Mouse (Mus musculus): ENCODE measurements around the gene Zfp775. TPM values are rescaled to one million over a fixed set of nuclear protein-coding genes. Genes with fewer than 3 reads are reported as not detected.

Zfp775 gene
- total RNA-seq (2015; ENCODE audit: low replicate concordance) (0.42 TPM in 1 of 2 replicates, not detected in the other), total RNA-seq (2017; ENCODE audit: low replicate concordance) (0.17 and 0.28 TPM in 2 replicates)

DNA sequence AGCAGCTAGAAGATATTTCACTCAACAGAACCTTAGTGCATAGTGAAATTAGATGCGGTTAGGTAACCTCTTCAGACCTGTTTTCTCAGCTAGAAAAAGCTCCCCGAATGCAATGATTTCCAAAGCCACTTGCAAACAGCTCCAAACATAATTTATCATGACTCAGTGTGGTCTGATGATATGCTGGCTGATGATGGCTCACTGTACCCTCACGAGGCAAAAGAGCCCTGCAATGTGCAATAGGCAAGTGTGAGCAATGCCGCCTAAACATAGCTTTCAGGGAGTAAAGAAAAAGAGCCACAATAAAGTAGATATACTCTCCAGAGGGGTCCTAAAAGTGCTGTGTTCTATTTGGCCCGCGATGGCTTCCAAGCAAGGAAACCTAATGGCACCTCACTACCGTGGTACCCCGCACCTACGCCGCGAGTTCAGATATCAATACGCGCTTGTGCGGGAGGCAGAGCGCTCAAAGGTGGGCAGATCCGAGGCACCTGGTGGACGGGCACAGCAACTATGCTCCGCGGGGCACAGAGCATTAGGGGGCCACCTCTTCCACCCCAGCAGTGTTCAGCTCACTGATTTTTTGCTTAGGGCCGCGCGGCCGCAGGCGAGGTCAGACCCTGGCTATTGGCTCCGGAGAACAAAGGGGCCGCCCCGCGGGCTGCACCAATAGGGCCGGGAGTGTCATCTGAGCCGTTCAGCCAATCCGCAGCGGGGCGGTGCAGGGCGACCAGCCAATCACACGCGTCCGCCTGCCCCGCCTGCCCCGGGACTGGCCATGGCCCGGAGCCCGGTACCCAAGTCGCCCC is at the start of gene Zfp775:
Gene Zfp775, plus strand, starts transcription at position 793 of the 809 bp plus-strand sequence.
- peak; percentile 99 for ATAC-seq (replicated peaks; ENCODE audit: low FRiP score, poor library complexity, severe bottlenecking)

DNA sequence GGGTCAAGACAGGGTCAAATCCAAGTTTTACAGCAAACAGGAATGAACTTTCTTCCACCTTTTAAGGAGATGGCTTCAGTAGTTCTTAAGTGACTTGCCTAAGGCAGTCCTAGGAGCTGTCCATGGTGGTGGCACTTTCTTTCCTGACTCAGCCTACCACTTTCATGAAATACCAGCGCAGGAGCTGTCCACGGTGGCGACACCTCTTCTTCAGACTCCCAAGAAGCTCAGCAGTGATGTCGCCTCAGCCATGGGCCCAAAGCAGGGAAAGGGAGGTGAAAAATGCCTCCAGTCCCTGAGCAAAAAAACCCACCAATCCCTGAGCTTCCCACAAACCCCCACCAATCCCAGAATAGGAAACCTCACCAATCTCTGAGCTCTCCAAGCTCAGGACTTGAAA is 48.9 kb upstream of the Zfp775 start:
- no peak for ATAC-seq (replicated peaks; ENCODE audit: low FRiP score, poor library complexity, severe bottlenecking)

DNA sequence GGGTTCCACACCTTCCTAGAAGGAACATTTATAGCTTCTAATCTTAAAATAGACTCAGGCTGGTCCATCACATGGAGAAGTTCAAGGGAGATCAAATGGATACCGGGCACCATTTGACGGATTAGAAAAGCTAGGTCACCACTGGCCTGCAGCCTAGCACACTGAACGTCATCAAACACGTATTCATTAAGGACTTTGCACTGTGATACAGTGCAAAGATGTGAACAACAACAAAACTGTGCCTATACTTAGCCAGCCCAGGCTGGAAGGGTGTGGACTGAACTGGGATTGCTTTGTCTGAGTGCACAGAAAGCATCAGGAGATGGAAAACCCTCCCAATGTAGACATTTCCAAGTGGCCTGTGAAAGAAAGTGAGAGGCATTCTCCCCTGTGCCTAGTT is 48.0 kb upstream of the Zfp775 start:
- ATAC-seq (replicated peaks; ENCODE audit: low FRiP score, poor library complexity, severe bottlenecking) = no peak

DNA sequence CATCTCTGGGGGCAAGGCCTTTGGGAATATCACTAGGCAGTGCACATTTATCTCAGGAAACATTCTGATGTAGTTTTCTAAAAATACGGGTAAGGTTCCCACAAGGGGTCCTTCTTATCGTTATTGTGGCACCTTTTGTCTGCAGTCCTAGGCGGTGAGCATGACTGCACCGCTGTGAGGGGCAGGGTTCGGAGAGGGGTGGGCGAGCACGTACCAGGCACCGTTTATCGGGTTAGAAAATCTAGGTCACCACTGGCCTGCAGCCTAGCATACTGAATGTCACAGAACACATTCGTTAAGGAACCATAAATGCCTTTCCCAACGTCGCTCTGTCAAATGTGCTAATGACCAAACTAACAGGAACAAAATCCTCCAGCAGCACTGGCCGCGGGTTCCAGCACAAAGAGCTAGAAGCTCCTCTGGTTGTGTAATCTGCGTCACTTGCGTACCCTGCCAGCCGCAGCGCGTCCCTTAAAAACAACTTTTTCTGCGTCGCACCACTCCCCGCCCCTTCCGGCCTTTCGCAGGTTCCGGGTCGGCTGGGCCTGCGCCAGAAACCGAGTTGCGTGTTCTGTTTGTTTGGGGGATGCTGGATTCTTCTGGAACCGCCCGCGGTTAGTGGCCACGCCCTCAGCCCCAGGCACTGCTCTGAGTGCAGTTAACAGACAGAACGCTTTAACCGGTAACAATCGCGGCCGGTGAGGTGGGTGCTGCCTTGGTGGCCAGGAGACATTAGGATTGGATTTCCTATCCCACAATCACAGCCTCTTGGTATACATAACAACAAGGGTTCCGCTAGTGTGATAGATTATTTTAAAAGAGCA is 47.4 kb upstream of the Zfp775 start, which contains the start of gene Lrrc61:
Gene Lrrc61, plus strand, starts transcription at position 517 of the 824 bp plus-strand sequence.
- ATAC-seq (replicated peaks; ENCODE audit: low FRiP score, poor library complexity, severe bottlenecking) = peak; percentile 74

DNA sequence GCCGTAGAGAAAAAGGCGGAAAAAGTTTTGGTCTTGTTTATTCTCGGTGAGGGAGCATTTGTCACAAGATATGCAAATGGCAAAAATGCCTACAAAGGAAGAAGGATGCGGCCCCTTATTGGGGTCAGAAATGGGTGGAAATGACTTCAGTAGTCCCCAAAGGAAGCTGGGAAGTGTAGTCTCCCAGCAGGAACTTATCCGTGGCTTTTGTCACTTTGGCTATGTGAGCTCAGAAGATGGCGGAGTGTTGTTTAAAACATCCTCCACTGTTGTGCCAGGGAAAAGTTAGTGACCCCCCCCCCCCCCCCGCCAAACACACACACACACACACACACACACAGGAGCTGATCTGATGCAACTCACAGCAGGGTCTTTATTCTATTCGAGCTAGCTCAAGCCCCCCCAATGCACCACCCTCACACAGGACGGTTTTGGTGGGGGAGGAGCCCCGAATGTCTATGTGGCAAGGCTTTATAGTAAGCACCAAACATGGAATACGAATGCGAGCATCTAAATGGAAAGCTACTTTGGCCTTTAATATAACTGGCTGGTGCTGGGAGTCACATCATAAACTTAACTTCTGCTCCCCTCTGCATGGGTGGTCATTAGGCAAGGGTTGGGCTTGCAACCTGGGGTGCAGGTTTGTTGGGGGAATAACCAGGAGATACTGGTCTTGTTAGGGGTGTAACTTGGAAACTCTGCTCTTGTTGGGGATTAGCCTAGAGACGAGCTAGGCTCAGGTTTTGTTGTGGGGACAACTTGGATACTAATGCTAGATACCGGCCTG is 46.6 kb upstream of the Zfp775 start:
- no peak for ATAC-seq (replicated peaks; ENCODE audit: low FRiP score, poor library complexity, severe bottlenecking)

DNA sequence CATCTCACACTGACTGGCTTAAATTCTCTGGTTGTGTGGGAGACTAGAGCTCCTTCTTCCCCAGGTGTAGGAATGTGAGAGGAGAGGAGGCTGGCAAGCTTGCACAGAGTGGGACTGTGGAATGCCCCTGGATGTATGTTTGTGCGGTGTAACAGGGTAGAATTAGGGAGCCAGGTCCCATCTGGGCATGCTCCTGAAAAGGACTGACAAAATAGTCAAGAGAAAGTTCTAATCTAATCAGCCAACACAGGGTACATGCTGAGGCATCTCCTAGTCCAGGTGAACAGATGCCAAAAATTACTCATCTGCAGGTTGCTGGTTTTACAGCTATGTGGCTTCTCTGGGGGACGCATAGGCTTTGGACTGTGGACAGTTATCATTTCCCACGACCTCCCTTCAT is 45.9 kb upstream of the Zfp775 start:
- ATAC-seq (replicated peaks; ENCODE audit: low FRiP score, poor library complexity, severe bottlenecking) = no peak

DNA sequence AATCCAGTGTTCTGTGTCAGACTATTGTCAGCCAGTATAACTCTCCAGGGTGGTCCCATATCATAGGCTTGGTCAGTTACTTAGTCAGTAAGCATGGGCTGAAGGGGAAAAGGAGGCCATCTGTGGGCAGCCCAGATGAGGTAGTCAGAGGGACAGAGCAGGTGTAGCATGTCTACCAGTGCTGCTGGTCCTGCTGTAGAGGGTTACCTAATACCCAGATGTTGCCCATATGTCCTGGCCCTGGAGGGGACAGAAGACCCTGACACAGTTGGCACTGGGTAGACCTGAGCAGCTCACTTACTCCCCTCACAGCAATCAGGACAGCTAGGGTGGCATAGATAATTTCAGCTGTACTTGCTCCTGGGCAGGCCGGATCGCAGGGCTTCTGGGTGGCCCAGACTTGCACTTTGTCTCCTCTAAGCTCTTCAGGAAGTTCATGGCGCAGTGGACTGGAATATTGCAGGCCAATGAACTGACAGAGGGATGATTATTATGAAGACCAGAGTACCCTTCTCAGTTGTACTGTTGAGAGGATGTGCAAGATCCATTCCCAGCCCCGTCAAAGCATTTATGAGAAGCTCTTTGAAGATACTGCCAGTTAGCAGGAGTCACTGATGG is 36.1 kb upstream of the Zfp775 start:
- no peak for ATAC-seq (replicated peaks; ENCODE audit: low FRiP score, poor library complexity, severe bottlenecking)

DNA sequence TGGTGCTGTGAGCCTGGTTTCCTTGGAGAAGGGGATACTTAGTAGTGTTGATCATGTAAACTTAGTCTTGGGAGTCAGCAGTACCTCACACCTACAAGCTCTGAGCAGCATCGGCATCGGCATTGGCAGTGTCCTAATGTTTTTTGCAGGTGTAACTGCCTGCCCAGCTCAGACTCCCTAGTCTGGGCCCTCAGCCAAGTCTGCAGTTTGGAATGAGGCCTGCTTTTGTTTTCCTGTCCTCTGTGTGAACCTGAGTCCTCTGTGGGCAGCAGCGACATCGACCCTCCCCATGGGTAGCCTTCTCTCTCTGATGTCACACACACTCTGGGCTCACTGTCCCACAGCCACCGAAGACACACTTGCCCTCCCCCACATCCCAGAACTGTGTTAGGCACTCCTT is 35.6 kb upstream of the Zfp775 start:
- no peak for ATAC-seq (replicated peaks; ENCODE audit: low FRiP score, poor library complexity, severe bottlenecking)

DNA sequence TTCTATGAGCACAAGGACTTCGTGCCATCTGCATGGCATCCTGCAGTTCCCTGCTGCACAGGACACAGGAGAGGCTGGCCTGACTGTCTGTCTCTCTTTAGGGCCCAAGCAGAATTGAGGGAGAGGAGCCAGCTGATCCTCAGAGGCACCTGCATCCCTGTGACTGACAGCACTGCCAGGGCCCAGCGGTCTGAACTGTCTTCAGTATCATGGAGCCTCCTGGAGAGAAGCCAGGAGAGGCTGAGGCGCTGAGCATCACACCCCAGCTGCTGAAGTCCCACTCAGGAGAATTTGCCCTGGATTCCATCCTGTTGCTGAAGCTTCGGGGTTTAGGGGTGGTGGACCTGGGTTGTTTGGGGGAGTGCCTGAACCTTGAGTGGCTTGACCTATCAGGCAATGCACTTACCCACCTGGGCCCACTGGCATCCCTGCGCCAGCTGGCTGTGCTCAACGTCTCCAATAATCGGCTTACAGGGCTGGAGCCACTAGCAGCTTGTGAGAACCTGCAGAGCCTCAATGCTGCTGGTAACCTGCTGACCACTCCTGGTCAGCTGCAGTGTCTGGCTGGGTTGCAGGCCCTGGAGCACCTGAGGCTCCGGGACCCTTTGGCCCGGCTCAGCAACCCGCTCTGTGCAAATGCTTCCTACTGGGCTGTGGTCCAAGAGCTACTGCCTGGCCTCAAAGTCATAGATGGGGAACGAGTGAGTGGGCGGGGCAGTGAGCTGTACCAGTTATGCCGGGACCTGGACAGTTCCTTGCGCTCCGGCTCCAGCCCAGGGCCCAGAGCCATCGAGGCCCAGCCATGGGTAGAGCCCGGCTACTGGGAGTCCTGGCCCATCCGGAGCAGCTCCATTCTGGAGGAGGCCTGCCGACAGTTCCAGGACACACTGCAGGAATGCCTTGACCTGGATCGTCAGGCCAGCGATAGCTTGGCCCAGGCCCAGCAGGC is 33.6 kb upstream of the Zfp775 start:
- ATAC-seq (replicated peaks; ENCODE audit: low FRiP score, poor library complexity, severe bottlenecking) = no peak

DNA sequence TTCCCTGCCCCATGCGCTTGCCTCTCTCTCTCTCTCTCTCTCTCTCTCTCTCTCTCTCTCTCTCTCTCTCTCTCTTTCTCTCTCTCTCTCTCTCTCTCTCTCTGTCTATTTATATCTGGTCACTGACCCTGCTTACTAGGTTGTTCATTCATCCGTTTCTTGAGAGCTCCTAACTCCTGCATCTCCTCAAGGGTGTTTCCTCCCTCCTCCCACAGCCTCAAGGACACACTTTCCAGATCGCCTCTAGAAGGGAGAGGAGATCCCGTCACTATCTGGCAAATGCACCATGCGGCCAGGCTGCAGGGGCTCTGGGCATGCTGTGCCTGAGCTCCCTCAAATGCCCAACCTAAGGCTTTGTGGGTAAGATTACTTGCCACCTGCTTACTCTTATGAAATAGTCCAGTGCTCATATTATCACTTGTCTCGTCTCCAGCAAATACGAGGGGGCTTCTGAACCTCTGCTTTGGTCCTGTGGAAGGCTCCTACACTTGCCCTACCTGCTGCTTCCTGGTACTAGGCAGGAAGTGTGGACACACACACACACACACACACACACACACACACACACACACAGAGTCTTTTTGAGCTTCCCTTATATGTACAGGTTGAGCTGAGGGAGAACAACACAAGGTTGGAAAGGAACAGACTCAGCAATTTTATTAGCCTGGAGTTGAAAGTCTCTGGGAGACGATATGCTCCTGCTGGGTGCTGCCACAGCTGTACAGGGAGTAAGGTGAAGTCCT is 32.6 kb upstream of the Zfp775 start:
- ATAC-seq (replicated peaks; ENCODE audit: low FRiP score, poor library complexity, severe bottlenecking) = no peak

DNA sequence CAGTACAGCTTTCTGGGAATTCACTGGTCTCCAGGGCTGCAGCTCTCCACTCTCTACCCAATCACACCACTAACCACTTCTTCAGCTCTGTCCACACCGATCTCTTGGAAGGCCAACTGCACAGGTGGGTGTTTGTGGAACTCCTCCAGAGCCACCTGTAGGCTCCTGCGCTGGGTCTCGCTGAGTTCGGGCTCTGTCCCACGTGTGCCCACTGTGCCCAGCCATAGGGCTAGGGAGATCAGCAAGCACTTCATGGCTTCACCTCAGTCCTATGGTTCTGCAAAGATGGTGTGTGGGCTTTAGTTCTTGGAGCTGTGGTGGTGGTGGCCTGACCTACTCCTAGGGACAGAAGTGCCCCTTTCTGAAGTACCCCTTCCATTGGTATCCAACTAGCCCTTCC is 29.8 kb upstream of the Zfp775 start:
- no peak for ATAC-seq (replicated peaks; ENCODE audit: low FRiP score, poor library complexity, severe bottlenecking)

DNA sequence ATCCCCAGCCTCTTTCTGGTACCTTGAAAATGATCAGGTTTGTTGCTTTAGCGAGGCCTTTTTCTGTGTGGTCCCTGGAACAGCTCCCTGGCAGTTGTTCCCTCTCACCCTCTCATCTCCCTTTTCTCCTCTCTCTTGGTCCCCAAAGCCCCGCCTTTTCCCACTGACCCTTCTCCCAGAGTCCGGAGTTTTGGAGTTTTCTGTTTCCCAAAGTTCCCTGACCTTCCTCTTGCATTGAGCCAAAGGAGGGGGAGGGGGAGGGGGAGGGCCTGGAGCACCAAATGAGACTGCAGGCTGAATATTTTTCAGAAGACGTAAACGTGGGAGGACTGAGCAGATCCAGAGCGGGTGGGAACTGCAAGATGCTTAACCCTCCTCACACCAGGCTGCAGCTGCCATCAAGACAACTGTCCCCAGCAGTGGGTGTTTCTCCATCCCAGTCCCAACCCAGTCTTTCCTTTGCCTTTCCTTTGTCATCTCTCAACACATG is 29.2 kb upstream of the Zfp775 start, which contains the start of gene Rarres2:
Gene Rarres2, minus strand, starts transcription at position 218 of the 490 bp plus-strand sequence.
- ATAC-seq (replicated peaks; ENCODE audit: low FRiP score, poor library complexity, severe bottlenecking) = no peak

DNA sequence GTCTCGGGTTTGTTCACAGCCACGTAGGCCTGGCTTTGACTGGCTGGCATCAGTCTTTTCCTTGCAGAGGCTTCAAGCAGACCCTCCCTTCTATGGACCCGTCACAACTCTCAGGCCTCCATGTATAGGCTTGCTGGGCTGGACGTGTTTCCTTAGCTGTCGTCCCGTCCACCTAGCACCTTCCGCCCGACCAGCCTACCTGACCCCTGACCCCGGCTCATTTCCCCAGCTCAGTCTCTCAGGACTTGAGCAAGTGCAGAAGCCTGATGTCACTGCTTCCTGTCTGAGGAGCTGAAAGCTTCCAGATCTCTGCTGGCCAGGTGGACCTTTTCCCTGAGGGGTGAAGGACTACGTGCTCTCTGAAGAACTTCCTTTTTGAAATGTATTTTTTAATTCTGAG is 28.6 kb upstream of the Zfp775 start:
- ATAC-seq (replicated peaks; ENCODE audit: low FRiP score, poor library complexity, severe bottlenecking) = no peak

DNA sequence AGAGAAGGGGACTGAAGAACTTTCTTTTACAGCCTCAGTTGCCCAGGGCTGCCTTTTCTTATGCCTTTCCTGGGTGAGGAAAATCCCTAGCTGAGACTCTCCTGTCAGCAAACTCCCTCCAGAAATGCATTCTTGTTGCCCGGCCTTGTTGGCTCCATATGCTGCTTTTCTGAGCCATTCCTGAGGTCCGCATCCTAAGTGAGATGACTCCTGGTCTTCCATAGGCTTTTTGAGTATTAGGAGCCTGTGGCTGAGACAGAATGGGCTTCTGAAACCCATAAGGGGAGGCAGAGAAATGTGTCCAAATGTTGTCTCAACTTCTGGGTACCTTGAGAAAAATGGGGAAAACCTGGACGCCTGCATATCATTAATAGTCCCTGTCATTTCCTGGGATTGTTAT is 27.9 kb upstream of the Zfp775 start:
- ATAC-seq (replicated peaks; ENCODE audit: low FRiP score, poor library complexity, severe bottlenecking) = no peak

DNA sequence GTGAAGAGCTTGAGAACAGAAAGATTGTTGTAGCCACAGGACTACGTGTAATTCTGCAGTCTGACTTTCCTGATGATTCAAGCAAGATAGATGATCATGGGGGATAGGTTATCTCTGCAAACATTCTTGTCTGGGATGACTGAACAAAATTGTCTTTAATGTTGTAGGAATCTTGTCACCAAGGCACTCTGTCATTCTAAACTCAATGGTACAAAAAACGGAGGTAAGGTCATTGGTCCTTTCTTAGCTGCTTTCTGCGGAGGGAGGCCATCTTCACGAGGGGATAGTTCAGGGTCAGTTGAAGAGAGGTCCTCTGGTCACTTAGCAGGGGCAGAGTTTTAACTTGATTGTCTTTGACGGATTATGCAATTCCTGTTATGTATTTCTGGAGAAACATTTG is 23.1 kb upstream of the Zfp775 start:
- ATAC-seq (replicated peaks; ENCODE audit: low FRiP score, poor library complexity, severe bottlenecking) = no peak

DNA sequence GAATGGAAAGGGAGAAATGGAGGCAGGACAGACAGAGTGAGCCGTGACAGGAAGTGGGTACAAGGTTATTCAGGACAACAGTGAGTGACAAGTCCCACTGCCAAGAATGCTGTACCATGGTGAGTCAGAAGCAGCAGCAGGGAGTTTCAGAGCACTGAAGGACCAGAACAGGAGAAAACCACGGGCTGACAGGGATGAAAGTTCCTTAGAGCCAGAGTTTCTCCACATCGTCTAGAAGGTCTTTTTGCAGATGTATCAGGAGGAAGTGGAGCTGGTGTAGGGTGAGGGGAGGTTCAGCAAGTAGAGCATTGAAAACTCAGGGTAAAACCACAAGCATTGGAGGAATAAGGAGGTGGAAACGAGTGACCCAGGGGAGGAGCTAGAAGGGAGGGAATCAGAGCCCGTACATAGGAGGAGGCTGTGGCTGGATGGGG is 22.6 kb upstream of the Zfp775 start:
- no peak for ATAC-seq (replicated peaks; ENCODE audit: low FRiP score, poor library complexity, severe bottlenecking)

DNA sequence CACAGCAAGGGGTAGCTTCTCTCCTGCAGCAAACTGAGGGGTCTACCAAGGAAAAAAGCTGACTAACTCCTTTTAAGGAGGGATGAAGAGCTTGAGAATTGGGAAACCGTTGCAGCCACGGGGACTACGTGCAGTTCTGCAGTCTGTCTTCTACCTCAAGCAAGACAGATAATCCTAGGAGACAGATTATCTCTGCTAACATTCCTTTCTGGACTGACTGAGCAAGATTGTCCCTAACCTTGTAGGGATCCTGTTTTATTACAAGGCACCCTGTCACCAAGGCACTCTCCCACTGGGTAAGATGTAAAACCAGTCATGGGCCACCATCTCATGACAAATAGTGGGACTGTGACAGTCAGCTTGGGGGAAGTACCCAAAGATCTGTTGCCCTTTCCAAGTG is 20.6 kb upstream of the Zfp775 start:
- ATAC-seq (replicated peaks; ENCODE audit: low FRiP score, poor library complexity, severe bottlenecking) = no peak

DNA sequence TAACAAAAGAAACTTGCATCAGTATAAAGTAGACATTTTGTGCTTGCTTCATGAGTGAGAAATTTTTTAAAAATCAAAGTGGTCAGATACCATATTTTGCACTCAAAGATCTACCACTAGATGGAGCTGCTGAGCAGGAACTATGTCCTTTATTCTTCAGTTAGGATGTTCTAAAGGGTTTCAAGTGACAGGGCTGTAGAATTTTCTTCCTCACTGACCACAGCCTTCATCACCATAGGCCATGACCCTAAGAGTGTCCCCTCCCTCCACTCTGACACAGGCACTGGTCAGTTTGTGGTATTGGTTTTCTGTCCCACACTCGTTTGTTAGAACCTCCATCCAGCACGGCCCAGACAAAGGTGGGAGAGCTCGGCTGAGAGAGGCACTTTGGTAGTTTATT is 19.8 kb upstream of the Zfp775 start:
- no peak for ATAC-seq (replicated peaks; ENCODE audit: low FRiP score, poor library complexity, severe bottlenecking)

All from erythroblast, adult 5-6 weeks (primary cell).